In the genomic region with DNA sequence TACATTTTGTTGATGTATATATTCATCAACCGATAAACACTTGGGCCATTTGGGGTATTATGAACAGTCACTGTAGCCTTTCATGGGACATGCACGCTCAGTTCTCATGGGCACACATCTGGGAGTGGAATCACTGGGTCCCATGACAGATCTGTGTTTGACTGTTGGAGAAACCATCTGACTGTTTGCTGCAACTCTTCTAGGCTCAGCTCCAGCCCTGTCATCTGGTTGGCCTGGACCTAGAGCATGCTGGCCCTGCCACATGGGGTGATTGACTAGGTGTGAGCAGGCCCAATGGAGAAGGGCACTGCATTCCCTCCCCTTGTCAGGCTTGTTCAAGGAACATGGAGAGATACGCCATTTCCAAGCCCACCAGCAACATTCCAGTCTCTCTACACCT, we compare ENCODE assay signal across 36 mouse cellular contexts. TPM values are rescaled to one million over a fixed set of nuclear protein-coding genes. Genes with fewer than 3 reads are reported as not detected.
DNase-seq lines count a peak whose midpoint lies in the region; ATAC-seq and TF ChIP-seq lines count a peak whose summit lies in the region.
"Had no signal": no experiment of that assay in that cellular context is flagged by ENCODE, and none has a peak within 500 bp of the region (broad histone marks: within the 10 kb centered on the region; RNA-seq: fewer than 3 reads in every experiment).

No protein-coding gene starts in this region.

- no peaks in the 10 kb centered on the region for H3K36me3 ChIP-seq in lung, postnatal 0 days (ENCODE audit: insufficient read depth, low read length)
- H3K36me3 ChIP-seq: embryonic facial prominence, embryonic 13.5 days; forebrain, embryonic 10.5 days; forebrain, embryonic 15.5 days; heart, embryonic 10.5 days; hindbrain, embryonic 13.5 days; limb, embryonic 12.5 days; liver, embryonic 12.5 days had no signal

- H3K4me1 ChIP-seq in lung, postnatal 0 days (ENCODE audit: insufficient read depth, low read depth, low read length): no peaks in the 10 kb centered on the region
- H3K4me1 ChIP-seq in lung, adult 2 months (ENCODE audit: control insufficient read depth, insufficient read depth, low read length): no peaks in the 10 kb centered on the region
- H3K4me1 ChIP-seq: forebrain, embryonic 10.5 days; forebrain, embryonic 15.5 days; limb, embryonic 12.5 days; liver, embryonic 12.5 days had no signal

- DNase-seq in layer of hippocampus, adult 2 months (ENCODE audit: low spot score in 2 of 2): no peak
- no peak for DNase-seq in layer of hippocampus, postnatal 10 days (ENCODE audit: low spot score in 2 of 2)
- DNase-seq in lung, postnatal 0 days (ENCODE audit: low spot score): no peak
- no peak for DNase-seq in lung, adult 2 months
- peak; percentile 61 for DNase-seq in adipocyte (ENCODE audit: low spot score)
- DNase-seq in lung, postnatal 36 days: peak; percentile 40
- DNase-seq in thymus, postnatal 10 days (ENCODE audit: low spot score in 2 of 2): no peak
- DNase-seq: adrenal gland, postnatal 25 days; cerebellum, adult 18-20 months; cerebellum, postnatal 10 days; kidney, adult 8-10 months; kidney, postnatal 4 days; liver, postnatal 0 days; midbrain, embryonic 14.5 days; right cerebral cortex, postnatal 25 days; spleen, adult 18-20 months; thymus, adult 18-20 months; thymus, postnatal 36 days had no signal

- H3K4me3 ChIP-seq in layer of hippocampus, adult 2 months: no peak overlapping the region
- no peak overlapping the region for H3K4me3 ChIP-seq in lung, postnatal 0 days (ENCODE audit: low read depth, low read length)
- no peak overlapping the region for H3K4me3 ChIP-seq in lung, adult 2 months (replicated peaks; ENCODE audit: extremely low read depth, low read depth, low read length)
- H3K4me3 ChIP-seq: embryonic facial prominence, embryonic 13.5 days; forebrain, embryonic 10.5 days; forebrain, embryonic 15.5 days; heart, embryonic 10.5 days; hindbrain, embryonic 13.5 days; limb, embryonic 12.5 days; liver, embryonic 12.5 days had no signal

- H3K9me3 ChIP-seq in lung, postnatal 0 days (ENCODE audit: low read length): no peaks in the 10 kb centered on the region
- H3K9me3 ChIP-seq: embryonic facial prominence, embryonic 13.5 days; forebrain, embryonic 10.5 days; forebrain, embryonic 15.5 days; heart, embryonic 10.5 days; hindbrain, embryonic 13.5 days; limb, embryonic 12.5 days; liver, embryonic 12.5 days had no signal

- 63% methylated on average over 3 of the region's 3 CpGs for WGBS in lung, postnatal 0 days
- WGBS in lung, adult 2 months: 83% methylated on average over 3 of the region's 3 CpGs

- no peak overlapping the region for H3K4me2 ChIP-seq in lung, postnatal 0 days (replicated peaks; ENCODE audit: low read depth, low read length)
- H3K4me2 ChIP-seq: embryonic facial prominence, embryonic 13.5 days; forebrain, embryonic 15.5 days; hindbrain, embryonic 13.5 days; limb, embryonic 12.5 days; liver, embryonic 12.5 days had no signal

- no peak for TF ChIP-seq POLR2A in lung, adult 2 months (IDR thresholded peaks at IDR 0.05; ENCODE audit: borderline replicate concordance, extremely low read depth, low read depth, low read length)

- no peak for TF ChIP-seq CTCF in layer of hippocampus, adult 2 months (conservative IDR thresholded peaks at IDR 0.05)
- TF ChIP-seq CTCF in lung, postnatal 0 days (IDR thresholded peaks at IDR 0.05): no peak
- no peak for TF ChIP-seq CTCF in lung, adult 2 months (IDR thresholded peaks at IDR 0.05; ENCODE audit: insufficient read depth, low read length)

- no peaks in the 10 kb centered on the region for H3K27me3 ChIP-seq in lung, postnatal 0 days (replicated peaks; ENCODE audit: insufficient read depth, low read length)
- H3K27me3 ChIP-seq: embryonic facial prominence, embryonic 13.5 days; forebrain, embryonic 15.5 days; hindbrain, embryonic 13.5 days; limb, embryonic 12.5 days had no signal

- peak; percentile 41; the same call in 1 of the 2 replicates for ATAC-seq in lung, postnatal 0 days
- ATAC-seq: CD4-positive, CD25-positive, alpha-beta regulatory T cell, adult 4 months; forebrain, embryonic 15.5 days; liver, embryonic 12.5 days; liver, postnatal 0 days had no signal

- 0 out of 2 replicates have a peak overlapping the region, but pooled peaks have one; percentile 33 for H3K27ac ChIP-seq in layer of hippocampus, adult 2 months
- H3K27ac ChIP-seq in lung, postnatal 0 days (ENCODE audit: low read length): no peak overlapping the region
- H3K27ac ChIP-seq: embryonic facial prominence, embryonic 13.5 days; forebrain, embryonic 10.5 days; forebrain, embryonic 15.5 days; heart, embryonic 10.5 days; hindbrain, embryonic 13.5 days; kidney, postnatal 0 days; limb, embryonic 12.5 days; liver, embryonic 12.5 days; stomach, postnatal 0 days had no signal

- H3K9ac ChIP-seq in lung, postnatal 0 days (replicated peaks; ENCODE audit: low read depth): no peak overlapping the region
- H3K9ac ChIP-seq: embryonic facial prominence, embryonic 13.5 days; forebrain, embryonic 15.5 days; hindbrain, embryonic 13.5 days; limb, embryonic 12.5 days; liver, embryonic 12.5 days; liver, postnatal 0 days had no signal

- TF ChIP-seq EP300 in lung, postnatal 0 days (IDR thresholded peaks at IDR 0.05): no peak

RNA-seq across cellular contexts. Expression of gene Slco2b1, which starts 17.2 kb away (rescaled TPM):
- 10 to 100 TPM; 11.7 to 13.4 TPM for total RNA-seq in layer of hippocampus, adult 2 months (2021)
- total RNA-seq in layer of hippocampus, postnatal 10 days (2021): 10 to 100 TPM; 14.8 to 15.4 TPM
- 3.8 and 3.9 TPM in 2 replicates for polyA plus RNA-seq in lung, postnatal 0 days (2015; fragmentation: Nextera tagmentation; extraction: Ambion mirVana)
- 16.5 and 18.0 TPM in 2 replicates for polyA plus RNA-seq in lung, adult 2 months (2012; rRNA removed)
- total RNA-seq: neutrophil, adult 5-6 weeks had no signal

RNA-seq across cellular contexts. Expression of gene Olfr520, which starts 36.1 kb away (rescaled TPM):
- not detected for total RNA-seq in layer of hippocampus, adult 2 months (2021)
- not detected for total RNA-seq in layer of hippocampus, postnatal 10 days (2021)
- polyA plus RNA-seq in lung, postnatal 0 days (2015; fragmentation: Nextera tagmentation; extraction: Ambion mirVana): not detected in 2 replicates
- not detected in 2 replicates for polyA plus RNA-seq in lung, adult 2 months (2012; rRNA removed)
- total RNA-seq: adrenal gland, postnatal 25 days; common myeloid progenitor, adult 5-6 weeks; heart, postnatal 4 days; left cerebral cortex, postnatal 25 days; megakaryocyte progenitor cell, adult 5-6 weeks; neutrophil, adult 5-6 weeks had no signal
- polyA plus RNA-seq: CD4-positive, CD25-positive, alpha-beta regulatory T cell, adult 4 months; embryonic facial prominence, embryonic 13.5 days; forebrain, embryonic 10.5 days; forebrain, embryonic 15.5 days; heart, embryonic 16.5 days; hindbrain, embryonic 13.5 days; intestine, embryonic 16.5 days; kidney, postnatal 0 days; limb, embryonic 12.5 days; liver, embryonic 12.5 days; liver, postnatal 0 days; midbrain, embryonic 14.5 days; neural tube, embryonic 11.5 days; stomach, postnatal 0 days had no signal

Comparison
In these comparisons a context has a peak if more than half of its experiments do, and no peak if none do; other contexts are left out.
1. DNase-seq: peak in adipocyte (single experiment) and lung, postnatal 36 days (single experiment); none in layer of hippocampus, adult 2 months (0 of 2), layer of hippocampus, postnatal 10 days (0 of 2), lung, postnatal 0 days (single experiment), lung, adult 2 months (single experiment) and thymus, postnatal 10 days (0 of 2).